Mouse (Mus musculus) heart, embryonic 15.5 days (tissue): Measurements from ENCODE around the gene Mreg. TPM values are rescaled to one million over a fixed set of nuclear protein-coding genes. Genes with fewer than 3 reads are reported as not detected.
"Not testable (repeated sequence)": the region's sequence is repeated elsewhere in the genome, so short reads cannot be mapped to it uniquely, and the experiment has no call there.

Experiments
- ATAC-seq: fragments of 200-750 bp; cut with Nextera tagmentation; replicated peaks from 2 replicates; pipeline ENCODE4 v1.8.0; 2017; ENCODE audit warnings: low read depth, moderate TSS enrichment; ENCODE audit not compliant: insufficient number of reproducible peaks, insufficient read depth, low FRiP score
- H3K27ac ChIP-seq: fragments of 300-500 bp; sonication (generic); 2 replicates; pipeline ENCODE4 v1.5.1; 2015; ENCODE audit warnings: mild to moderate bottlenecking, inconsistent platforms
- H3K27me3 ChIP-seq: fragments of 300-500 bp; sonication (generic); 2 replicates; pipeline ENCODE4 v1.6.1; 2015; ENCODE audit warnings: inconsistent platforms
- H3K36me3 ChIP-seq: fragments of 300-500 bp; sonication (generic); 2 replicates; pipeline ENCODE4 v1.6.1; 2015; ENCODE audit warnings: mild to moderate bottlenecking, inconsistent platforms
- H3K4me1 ChIP-seq: fragments of 300-500 bp; sonication (generic); replicated peaks from 2 replicates; pipeline ENCODE4 v1.6.1; 2015; ENCODE audit warnings: inconsistent platforms
- H3K4me2 ChIP-seq: fragments of 300-500 bp; sonication (generic); 2 replicates; pipeline ENCODE4 v1.6.1; 2015; ENCODE audit warnings: inconsistent platforms, mild to moderate bottlenecking, moderate library complexity
- H3K4me3 ChIP-seq: fragments of 300-500 bp; sonication (generic); 2 replicates; pipeline ENCODE4 v1.5.1; 2015; ENCODE audit warnings: mild to moderate bottlenecking, inconsistent platforms
- H3K9ac ChIP-seq: fragments of 300-500 bp; sonication (generic); 2 replicates; pipeline ENCODE4 v1.6.1; 2015; ENCODE audit warnings: mild to moderate bottlenecking, inconsistent platforms
- H3K9me3 ChIP-seq: fragments of 300-500 bp; sonication (generic); replicated peaks from 2 replicates; pipeline ENCODE4 v1.6.1; 2016; ENCODE audit warnings: inconsistent platforms
- WGBS: fragments of 180-500 bp; shearing (Covaris S2); methylation state at CpG from one replicate; pipeline ENCODE4 v1.1.7; 2015; ENCODE audit warnings: mixed read lengths; 5-methylcytosine and 5-hydroxymethylcytosine counted together
- polyA plus RNA-seq: library from polyadenylated mRNA; unstranded; fragments of >200 nt; fragmentation: Nextera tagmentation; extraction: Ambion mirVana; gene quantifications from 2 replicates; pipeline ENCODE4 v1.2.1, GENCODE M21; 2015

Mreg gene
- 6.0 and 15.2 TPM in 2 replicates for polyA plus RNA-seq

- Histone ChIP-seq H3K4me2 (peak within 1 kb of the TSS; percentile 97), H3K9me3 (no peaks in the 10 kb centered on the region), H3K4me1 (peaks cover 15% of the 10 kb centered on the region), H3K4me3 (peak within 1 kb of the TSS; percentile 61), H3K9ac (peak within 1 kb of the TSS; percentile 80), H3K27me3 (no peaks in the 10 kb centered on the region), H3K27ac (peak within 1 kb of the TSS; percentile 52), H3K36me3 (no peaks in the 10 kb centered on the region)
- ATAC-seq, result peak; percentile 77
- WGBS, result under 1% methylated on average over 83 of the region's 89 CpGs
Measured at GRCm38 (mm10) chr1:72211701-72212699, at the start of gene Mreg. TSS of gene Mreg (minus strand) at chr1:72212307.

GRCm38 (mm10) chr1:72256381-72257256 is 44.5 kb upstream of the Mreg start:
- H3K27ac ChIP-seq, result no peak overlapping the region
- WGBS, result 80% methylated on average over 9 of the region's 9 CpGs
- H3K9me3 ChIP-seq, result no peaks in the 10 kb centered on the region
- H3K4me1 ChIP-seq, result peaks cover 15% of the 10 kb centered on the region
- no peak overlapping the region for H3K9ac ChIP-seq
- no peaks in the 10 kb centered on the region for H3K36me3 ChIP-seq
- H3K4me3 ChIP-seq, result no peak overlapping the region
- no peak overlapping the region for H3K4me2 ChIP-seq
- H3K27me3 ChIP-seq, result no peaks in the 10 kb centered on the region
- ATAC-seq, result no peak

GRCm38 (mm10) chr1:72255854-72256175 is 43.7 kb upstream of the Mreg start:
- Histone ChIP-seq H3K4me2 (peak overlapping the region; percentile 75), H3K27ac (peak overlapping the region; percentile 93), H3K36me3 (no peaks in the 10 kb centered on the region), H3K4me1 (peaks cover 15% of the 10 kb centered on the region), H3K27me3 (no peaks in the 10 kb centered on the region), H3K4me3 (peak overlapping the region; percentile 53; the same call in 1 of the 2 replicates), H3K9ac (no peak overlapping the region), H3K9me3 (no peaks in the 10 kb centered on the region)
- WGBS, result 37% methylated on average over 11 of the region's 11 CpGs
- no peak for ATAC-seq

DNA sequence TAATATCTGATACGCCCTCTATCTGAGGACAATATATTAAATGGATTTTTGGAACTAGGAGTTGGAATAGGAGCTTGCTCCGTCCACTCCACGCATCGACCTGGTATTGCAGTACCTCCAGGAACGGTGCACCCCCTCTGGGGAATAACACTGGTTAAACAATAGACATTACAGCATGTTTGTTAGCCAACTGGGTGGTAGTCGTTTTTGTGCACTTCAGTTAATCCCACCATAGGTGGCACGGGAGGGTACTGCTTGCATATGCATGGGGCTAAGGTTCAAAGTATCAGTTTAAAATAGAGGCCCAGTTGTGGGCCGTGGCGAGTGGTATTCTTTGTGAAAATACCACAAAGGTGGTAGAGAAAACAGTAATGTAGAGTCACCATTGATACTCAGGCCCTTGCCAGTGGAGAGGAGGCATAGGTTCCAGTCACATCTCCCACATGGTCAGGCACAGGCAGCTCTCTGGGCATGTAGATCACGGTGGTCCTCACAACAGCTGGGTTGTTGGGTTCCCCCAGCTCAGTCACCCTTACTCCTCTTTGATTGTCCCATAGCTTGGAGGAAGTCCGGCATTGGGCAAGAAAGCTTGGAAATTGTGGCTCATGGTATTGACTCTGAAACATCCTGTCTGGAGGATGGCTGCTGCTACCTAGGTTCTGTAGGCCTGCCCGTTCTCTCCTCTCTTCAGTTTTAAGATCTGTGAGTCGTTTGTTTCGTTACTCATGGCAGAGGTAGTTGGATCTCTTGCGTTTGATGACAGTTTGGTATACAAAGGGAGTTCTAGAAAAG is 43.2 kb upstream of the Mreg start:
- 5% methylated on average over 15 of the region's 15 CpGs for WGBS
- Histone ChIP-seq H3K4me2 (peak overlapping the region; percentile 75), H3K9me3 (no peaks in the 10 kb centered on the region), H3K27ac (peak overlapping the region; percentile 93), H3K27me3 (no peaks in the 10 kb centered on the region), H3K36me3 (no peaks in the 10 kb centered on the region), H3K4me3 (peak overlapping the region; percentile 53), H3K4me1 (peaks cover 15% of the 10 kb centered on the region), H3K9ac (peak overlapping the region; percentile 68)
- peak; percentile 75 for ATAC-seq

DNA sequence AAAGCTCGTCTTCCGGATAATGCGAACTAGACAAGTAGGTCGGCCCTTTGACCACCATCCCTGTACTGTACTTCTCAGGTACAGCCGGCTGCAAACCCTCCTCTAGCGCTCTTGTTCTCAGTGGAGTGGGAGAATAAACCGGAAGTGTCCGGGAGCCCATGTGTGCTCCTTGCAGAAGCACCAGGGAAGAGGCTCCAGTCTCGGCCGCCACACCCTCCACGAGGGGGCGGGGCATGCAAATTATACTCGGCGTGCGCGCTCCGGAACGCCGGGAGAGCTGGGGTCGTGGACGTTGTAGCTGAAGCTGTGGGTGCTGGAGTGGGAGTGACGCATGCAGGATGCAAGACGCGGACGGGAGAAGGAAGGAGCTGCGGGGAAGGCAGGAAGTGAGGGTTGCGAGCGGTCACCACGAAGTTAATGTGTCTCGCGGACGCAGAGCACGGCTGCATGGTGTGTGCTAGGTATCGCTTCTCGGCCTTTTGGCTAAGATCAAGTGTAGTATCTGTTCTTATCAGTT is 42.5 kb upstream of the Mreg start:
- H3K27me3 ChIP-seq, result no peaks in the 10 kb centered on the region
- no peaks in the 10 kb centered on the region for H3K36me3 ChIP-seq
- H3K9ac ChIP-seq, result peak overlapping the region; percentile 68
- H3K4me3 ChIP-seq, result peak overlapping the region; percentile 53
- peak overlapping the region; percentile 75 for H3K4me2 ChIP-seq
- H3K9me3 ChIP-seq, result no peaks in the 10 kb centered on the region
- H3K4me1 ChIP-seq, result peaks cover 15% of the 10 kb centered on the region
- peak; percentile 88 for ATAC-seq
- H3K27ac ChIP-seq, result peak overlapping the region; percentile 93
- WGBS, result under 1% methylated on average over 35 of the region's 35 CpGs

- Histone ChIP-seq H3K36me3 (no peaks in the 10 kb centered on the region), H3K27me3 (no peaks in the 10 kb centered on the region), H3K9me3 (no peaks in the 10 kb centered on the region), H3K4me1 (peaks cover 15% of the 10 kb centered on the region), H3K4me2 (peak overlapping the region; percentile 75), H3K4me3 (peak overlapping the region; percentile 53), H3K9ac (peak overlapping the region; percentile 68), H3K27ac (peak overlapping the region; percentile 93)
- no peak for ATAC-seq
- 29% methylated on average over 11 of the region's 11 CpGs for WGBS
Measured at GRCm38 (mm10) chr1:72253881-72254491, 41.9 kb upstream of the Mreg start.

DNA sequence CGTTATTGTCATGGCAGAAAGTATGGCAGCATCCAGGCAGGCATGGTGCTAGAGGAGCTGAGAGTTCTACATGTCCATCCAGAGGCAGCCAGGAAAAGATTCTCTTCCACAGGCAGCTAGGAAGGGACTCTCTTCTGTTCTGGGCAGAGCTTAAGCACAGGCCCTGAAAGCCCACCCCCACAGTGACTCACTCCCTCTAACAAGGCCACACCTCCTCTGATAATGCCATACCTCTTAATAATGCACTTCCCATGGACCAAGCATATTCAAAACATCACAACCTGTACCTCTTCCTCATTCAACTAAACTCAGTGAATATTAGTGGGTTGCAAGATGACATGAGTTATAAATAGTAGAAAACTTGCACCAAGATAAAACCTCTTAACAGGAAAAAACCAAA is 39.7 kb upstream of the Mreg start:
- H3K9ac ChIP-seq, result no peak overlapping the region
- no peaks in the 10 kb centered on the region for H3K9me3 ChIP-seq

DNA sequence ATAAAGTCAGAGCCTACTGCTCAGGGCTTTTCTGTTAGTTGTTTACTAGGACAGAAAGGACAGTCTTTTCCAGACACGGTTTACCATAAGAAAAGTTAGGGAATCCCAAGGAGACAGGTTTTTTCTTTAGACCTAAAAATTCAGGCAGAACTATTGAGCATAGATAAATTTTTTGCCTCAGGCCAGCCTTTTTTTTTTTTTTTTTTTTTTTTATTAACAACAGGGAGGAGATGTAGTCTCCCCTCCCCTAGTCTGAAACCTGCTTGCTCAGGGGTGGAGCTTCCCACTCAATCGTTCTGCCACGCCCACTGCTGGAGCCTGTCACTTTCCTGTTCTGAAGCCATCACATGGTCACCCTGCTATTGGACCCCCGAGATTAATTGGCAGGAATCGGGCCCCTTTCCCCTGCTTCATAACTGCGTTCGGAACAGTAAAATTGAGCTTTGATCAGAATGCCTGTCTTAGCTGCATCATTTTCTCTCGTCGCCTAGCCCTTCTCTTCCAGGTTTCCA is 36.2 kb upstream of the Mreg start:
- H3K36me3 ChIP-seq, H3K4me2 ChIP-seq, H3K9me3 ChIP-seq, H3K27ac ChIP-seq, H3K9ac ChIP-seq, H3K27me3 ChIP-seq, ATAC-seq, H3K4me3 ChIP-seq, H3K4me1 ChIP-seq: not testable (repeated sequence)
- WGBS, result 48% methylated on average over 9 of the region's 9 CpGs

More for the DNA sequence above, 39.7 kb upstream of the Mreg start:
- Histone ChIP-seq H3K36me3 (no peaks in the 10 kb centered on the region), H3K27ac (no peak overlapping the region), H3K4me1 (peaks cover 15% of the 10 kb centered on the region), H3K4me2 (no peak overlapping the region), H3K4me3 (no peak overlapping the region), H3K27me3 (no peaks in the 10 kb centered on the region)
- ATAC-seq, result no peak
- 67% methylated on average over 1 of the region's 1 CpGs for WGBS

DNA sequence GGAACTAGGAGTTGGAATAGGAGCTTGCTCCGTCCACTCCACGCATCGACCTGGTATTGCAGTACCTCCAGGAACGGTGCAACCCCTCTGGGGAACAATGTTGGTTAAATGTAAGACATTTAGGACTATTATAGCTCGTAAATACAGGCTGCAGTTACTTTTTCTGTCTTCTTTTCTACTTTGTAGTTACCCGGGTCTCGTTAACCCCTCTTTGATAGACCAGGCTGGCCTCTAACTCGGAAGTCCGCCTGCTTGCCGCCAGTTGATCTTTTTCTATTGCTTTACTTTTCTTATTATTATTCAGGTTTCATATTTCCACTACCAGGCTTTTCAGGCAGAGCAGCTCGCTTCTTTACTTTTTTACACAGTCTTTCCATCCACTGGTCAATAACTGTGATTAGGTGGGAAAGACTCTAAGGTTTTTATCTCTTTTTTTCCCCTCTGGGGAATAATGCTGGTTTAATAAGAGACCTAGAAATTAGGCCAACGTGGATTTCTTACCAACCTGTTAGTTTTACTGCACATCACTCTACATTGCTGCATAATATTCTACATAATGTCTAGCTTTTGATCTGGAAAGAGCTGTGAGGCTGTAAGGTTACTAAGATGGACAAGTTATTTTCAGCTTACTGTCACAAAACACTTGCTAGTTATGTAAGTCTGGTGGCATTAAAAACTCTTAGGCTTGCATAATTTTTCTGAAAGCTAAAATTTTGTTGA is 32.4 kb upstream of the Mreg start:
- ATAC-seq, result peak; percentile 56; the same call in 1 of the 2 replicates
- no peaks in the 10 kb centered on the region for H3K27me3 ChIP-seq
- under 1% methylated on average over 12 of the region's 12 CpGs for WGBS

More for the DNA sequence above, 32.4 kb upstream of the Mreg start:
- H3K9me3 ChIP-seq, result no peaks in the 10 kb centered on the region
- H3K4me3 ChIP-seq, result peak overlapping the region; percentile 56
- 0 out of 2 replicates have a peak overlapping the region, but pooled peaks have one; percentile 25 for H3K9ac ChIP-seq
- H3K27ac ChIP-seq, result peak overlapping the region; percentile 98
- no peaks in the 10 kb centered on the region for H3K36me3 ChIP-seq
- H3K4me1 ChIP-seq, result no peaks in the 10 kb centered on the region
- H3K4me2 ChIP-seq, result peak overlapping the region; percentile 77
